Mouse (Mus musculus): ENCODE data around the gene Oas1h. TPM values are rescaled to one million over a fixed set of nuclear protein-coding genes. Genes with fewer than 3 reads are reported as not detected.

The Oas1h gene
- total RNA-seq, 1 experiment, result not detected

- H3K9me3 ChIP-seq (ENCODE audit: control insufficient read depth, insufficient read depth, low read depth, low read length), result peaks cover 5% of the 10 kb centered on the region; the same call in 1 of the 2 replicates
- TF ChIP-seq CHD2 (IDR thresholded peaks at IDR 0.05; ENCODE audit: low read depth, low read length) (no peak), MAFK (IDR thresholded peaks at IDR 0.05; ENCODE audit: insufficient read depth, low read depth, low read length) (no peak), ZC3H11A (IDR thresholded peaks at IDR 0.05; ENCODE audit: borderline replicate concordance, low read depth, low read length) (no peak), HCFC1 (IDR thresholded peaks at IDR 0.05; ENCODE audit: borderline replicate concordance, insufficient read depth, low read length) (no peak), ZNF384 (IDR thresholded peaks at IDR 0.05; ENCODE audit: low read depth, low read length) (no peak)
- H3K36me3 ChIP-seq (ENCODE audit: control insufficient read depth, insufficient read depth, low read length, poor library complexity, severe bottlenecking), result no peaks in the 10 kb centered on the region
- in situ Hi-C loops (cut with MboI; ENCODE audit: low sequenced_read_pairs in 2 of 2, unreplicated experiment in 2 of 2), result no loop called here
- no peaks in the 10 kb centered on the region for H3K4me1 ChIP-seq (ENCODE audit: control insufficient read depth in 2 of 2, insufficient read depth in 2 of 2, low read length in 2 of 2, poor library complexity in 1 of 2)
- no peak for DNase-seq (ENCODE audit: low read depth, low spot score)
- no peak overlapping the region for H3K4me3 ChIP-seq (ENCODE audit: insufficient read depth in 1 of 2, low read depth in 1 of 2, low read length in 2 of 2, poor library complexity in 1 of 2, severe bottlenecking in 1 of 2)
- H3K9ac ChIP-seq (ENCODE audit: insufficient read depth, low read depth, low read length, poor library complexity, severe bottlenecking), result no peak overlapping the region
- no peak overlapping the region for H3K27ac ChIP-seq (ENCODE audit: insufficient read depth, low read depth, low read length, poor library complexity, severe bottlenecking)
These were observed 30.2 kb upstream of the Oas1h start for GRCm38 (mm10) chr5:120831031-120831430.

- no peak overlapping the region for H3K4me3 ChIP-seq (ENCODE audit: insufficient read depth in 1 of 2, low read depth in 1 of 2, low read length in 2 of 2, poor library complexity in 1 of 2, severe bottlenecking in 1 of 2)
- H3K9ac ChIP-seq (ENCODE audit: insufficient read depth, low read depth, low read length, poor library complexity, severe bottlenecking), result no peak overlapping the region
- no peaks in the 10 kb centered on the region for H3K36me3 ChIP-seq (ENCODE audit: control insufficient read depth, insufficient read depth, low read length, poor library complexity, severe bottlenecking)
- DNase-seq (ENCODE audit: low read depth, low spot score), result peak; percentile 67
- peaks cover 5% of the 10 kb centered on the region; the same call in 1 of the 2 replicates for H3K9me3 ChIP-seq (ENCODE audit: control insufficient read depth, insufficient read depth, low read depth, low read length)
- in situ Hi-C loops (cut with MboI; ENCODE audit: low sequenced_read_pairs in 2 of 2, unreplicated experiment in 2 of 2), result no loop called here
- H3K27ac ChIP-seq (ENCODE audit: insufficient read depth, low read depth, low read length, poor library complexity, severe bottlenecking), result no peak overlapping the region
- TF ChIP-seq MAFK (IDR thresholded peaks at IDR 0.05; ENCODE audit: insufficient read depth, low read depth, low read length), result peak; percentile 69
- TF ChIP-seq HCFC1 (IDR thresholded peaks at IDR 0.05; ENCODE audit: borderline replicate concordance, insufficient read depth, low read length), result no peak
- no peaks in the 10 kb centered on the region for H3K4me1 ChIP-seq (ENCODE audit: control insufficient read depth in 2 of 2, insufficient read depth in 2 of 2, low read length in 2 of 2, poor library complexity in 1 of 2)
These were observed 27.6 kb upstream of the Oas1h start for GRCm38 (mm10) chr5:120833335-120834280.

- Histone ChIP-seq H3K27ac (ENCODE audit: insufficient read depth, low read depth, low read length, poor library complexity, severe bottlenecking) (no peak overlapping the region), H3K4me3 (ENCODE audit: insufficient read depth in 1 of 2, low read depth in 1 of 2, low read length in 2 of 2, poor library complexity in 1 of 2, severe bottlenecking in 1 of 2) (no peak overlapping the region), H3K4me1 (ENCODE audit: control insufficient read depth in 2 of 2, insufficient read depth in 2 of 2, low read length in 2 of 2, poor library complexity in 1 of 2) (no peaks in the 10 kb centered on the region), H3K9me3 (ENCODE audit: control insufficient read depth, insufficient read depth, low read depth, low read length) (no peaks in the 10 kb centered on the region), H3K36me3 (ENCODE audit: control insufficient read depth, insufficient read depth, low read length, poor library complexity, severe bottlenecking) (no peaks in the 10 kb centered on the region), H3K9ac (ENCODE audit: insufficient read depth, low read depth, low read length, poor library complexity, severe bottlenecking) (no peak overlapping the region)
- TF ChIP-seq MAFK (IDR thresholded peaks at IDR 0.05; ENCODE audit: insufficient read depth, low read depth, low read length) (no peak), ZC3H11A (IDR thresholded peaks at IDR 0.05; ENCODE audit: borderline replicate concordance, low read depth, low read length) (peak; percentile 84), ZNF384 (IDR thresholded peaks at IDR 0.05; ENCODE audit: low read depth, low read length) (no peak), CHD2 (IDR thresholded peaks at IDR 0.05; ENCODE audit: low read depth, low read length) (no peak)
- peak; percentile 84 for DNase-seq (ENCODE audit: low read depth, low spot score)
- in situ Hi-C loops (cut with MboI; ENCODE audit: low sequenced_read_pairs in 2 of 2, unreplicated experiment in 2 of 2), result no loop called here
These were observed 24.3 kb upstream of the Oas1h start for GRCm38 (mm10) chr5:120836731-120837585.

- Histone ChIP-seq H3K4me1 (ENCODE audit: control insufficient read depth in 2 of 2, insufficient read depth in 2 of 2, low read length in 2 of 2, poor library complexity in 1 of 2) (no peaks in the 10 kb centered on the region), H3K9me3 (ENCODE audit: control insufficient read depth, insufficient read depth, low read depth, low read length) (no peaks in the 10 kb centered on the region), H3K9ac (ENCODE audit: insufficient read depth, low read depth, low read length, poor library complexity, severe bottlenecking) (no peak overlapping the region), H3K27ac (ENCODE audit: insufficient read depth, low read depth, low read length, poor library complexity, severe bottlenecking) (no peak overlapping the region), H3K4me3 (ENCODE audit: insufficient read depth in 1 of 2, low read depth in 1 of 2, low read length in 2 of 2, poor library complexity in 1 of 2, severe bottlenecking in 1 of 2) (no peak overlapping the region), H3K36me3 (ENCODE audit: control insufficient read depth, insufficient read depth, low read length, poor library complexity, severe bottlenecking) (no peaks in the 10 kb centered on the region)
- TF ChIP-seq MAFK (IDR thresholded peaks at IDR 0.05; ENCODE audit: insufficient read depth, low read depth, low read length), result no peak
- no peak for TF ChIP-seq HCFC1 (IDR thresholded peaks at IDR 0.05; ENCODE audit: borderline replicate concordance, insufficient read depth, low read length)
- no peak for TF ChIP-seq ZC3H11A (IDR thresholded peaks at IDR 0.05; ENCODE audit: borderline replicate concordance, low read depth, low read length)
- TF ChIP-seq ZNF384 (IDR thresholded peaks at IDR 0.05; ENCODE audit: low read depth, low read length), result no peak
- TF ChIP-seq CHD2 (IDR thresholded peaks at IDR 0.05; ENCODE audit: low read depth, low read length), result no peak
- no peak for DNase-seq (ENCODE audit: low read depth, low spot score)
- in situ Hi-C loops (cut with MboI; ENCODE audit: low sequenced_read_pairs in 2 of 2, unreplicated experiment in 2 of 2), result no loop called here
These were observed 16.5 kb upstream of the Oas1h start for GRCm38 (mm10) chr5:120844713-120845112.

Measured in ES-E14 (cell line).